In the genomic region with DNA sequence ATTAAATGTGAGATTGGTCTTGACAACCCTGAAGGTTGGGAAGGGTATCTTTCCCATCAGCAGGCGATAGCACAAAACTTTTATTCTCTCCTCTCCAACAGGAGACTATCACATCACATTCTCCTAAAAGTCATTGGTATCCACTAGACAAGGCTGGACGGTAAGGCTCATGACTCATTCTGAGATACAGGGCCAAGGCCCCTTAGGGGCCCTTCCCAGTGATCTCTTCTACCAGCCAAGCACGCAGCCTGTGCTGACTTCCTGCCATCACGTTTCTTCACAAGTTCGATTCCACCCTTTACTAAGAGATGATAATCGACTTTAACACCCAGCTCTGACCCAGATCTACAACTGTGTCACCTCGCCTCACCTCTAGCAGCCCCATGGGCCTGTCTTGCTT, we compare ENCODE assay signal across 16 mouse cellular contexts.
DNase-seq lines count a peak whose midpoint lies in the region; TF ChIP-seq lines count a peak whose summit lies in the region.
"Had no signal": no experiment of that assay in that cellular context is flagged by ENCODE, and none has a peak within 500 bp of the region (broad histone marks: within the 10 kb centered on the region; RNA-seq: fewer than 3 reads in every experiment).

No protein-coding gene starts in this region.

- no peak for TF ChIP-seq EP300 in CH12.LX (IDR thresholded peaks at IDR 0.05; ENCODE audit: low read length)

- no peak overlapping the region for H3K27ac ChIP-seq in CH12.LX (ENCODE audit: insufficient read depth, low read depth)
- H3K27ac ChIP-seq in midbrain, embryonic 10.5 days (replicated peaks) = no peak overlapping the region

- WGBS in midbrain, embryonic 10.5 days = 87% methylated on average over 7 of the region's 7 CpGs

- TF ChIP-seq RAD21 in CH12.LX (IDR thresholded peaks at IDR 0.05; ENCODE audit: low read depth, low read length) = no peak

- in situ Hi-C loops in CH12.LX (cut with MboI; ENCODE audit: low pct_ligation_motif_present, low pct_unique_long_range_greater_than_20kb, low sequenced_read_pairs) = loop anchor here (10.0 kb wide), 1 partner anchor 98 kb away; no protein-coding TSS in a partner anchor

- no peak for TF ChIP-seq POLR2A in CH12.LX (IDR thresholded peaks at IDR 0.05; ENCODE audit: low read depth, low read length)

- H3K4me1 ChIP-seq in CH12.LX (ENCODE audit: control insufficient read depth in 1 of 2, insufficient read depth in 2 of 2) = peaks cover 8 to 18% of the 10 kb centered on the region in 2 experiments; a peak in 3 of 4 replicates
- peaks cover 7% of the 10 kb centered on the region for H3K4me1 ChIP-seq in midbrain, embryonic 10.5 days

- no peaks in the 10 kb centered on the region for H3K79me2 ChIP-seq in CH12.LX (replicated peaks; ENCODE audit: control insufficient read depth, extremely low read depth, insufficient read depth, poor library complexity, severe bottlenecking)

- H3K4me2 ChIP-seq in CH12.LX (ENCODE audit: insufficient read depth, low read depth, poor library complexity, severe bottlenecking) = no peak overlapping the region

- no peak overlapping the region for H3K9ac ChIP-seq in CH12.LX (ENCODE audit: insufficient read depth, low read depth)

- H3K27me3 ChIP-seq in CH12.LX (replicated peaks) = no peaks in the 10 kb centered on the region
- no peaks in the 10 kb centered on the region; the same call in 1 of the 2 replicates for H3K27me3 ChIP-seq in midbrain, embryonic 10.5 days (ENCODE audit: low read depth, poor library complexity, severe bottlenecking)
- H3K27me3 ChIP-seq: Patski had no signal

- H3K36me3 ChIP-seq in CH12.LX (replicated peaks in 1 of 2; ENCODE audit: control insufficient read depth in 1 of 2, insufficient read depth in 1 of 2, low read length in 1 of 2) = no peaks in the 10 kb centered on the region
- no peaks in the 10 kb centered on the region for H3K36me3 ChIP-seq in midbrain, embryonic 10.5 days

- no peak overlapping the region for H3K4me3 ChIP-seq in CH12.LX (replicated peaks in 1 of 3; ENCODE audit: low read depth in 2 of 3, low read length in 2 of 3, poor library complexity in 1 of 3)
- H3K4me3 ChIP-seq in midbrain, embryonic 10.5 days = no peak overlapping the region

- TF ChIP-seq CTCF in CH12.LX (conservative IDR thresholded peaks at IDR 0.05 in 1 of 2, IDR thresholded peaks at IDR 0.05 in 1 of 2; ENCODE audit: low read depth in 2 of 2, low read length in 2 of 2) = no peak

- no peak for DNase-seq in CH12.LX (ENCODE audit: extremely low read depth)
- DNase-seq in midbrain, embryonic 10.5 days (ENCODE audit: low spot score) = no peak
- DNase-seq: adrenal gland, adult 2 months; adrenal gland, adult 8-10 months; adrenal gland, postnatal 10 days; adrenal gland, postnatal 14 days; adrenal gland, postnatal 25 days; adrenal gland, postnatal 36 days; B cell, adult 2 months; cerebellum, adult 11 months; cerebellum, adult 11-12 months; cerebellum, adult 18-20 months; cerebellum, adult 2 months; cerebellum, adult 8-10 months had no signal

- dilution Hi-C loops in CH12.LX (cut with MboI; ENCODE audit: extremely low pct_ligation_motif_present, extremely low pct_unique_long_range_greater_than_20kb, low sequenced_read_pairs) = no loop called here

- H3K9me3 ChIP-seq in CH12.LX (replicated peaks; ENCODE audit: low read length) = no peaks in the 10 kb centered on the region
- H3K9me3 ChIP-seq in midbrain, embryonic 10.5 days (replicated peaks) = no peaks in the 10 kb centered on the region
- H3K9me3 ChIP-seq: G1E had no signal

TF ChIP-seq in CH12.LX, 34 proteins besides CTCF, POLR2A, EP300 and RAD21:
- TF ChIP-seq ZMIZ1 (IDR thresholded peaks at IDR 0.05; ENCODE audit: low read depth, low read length) (no peak), IRF4 (IDR thresholded peaks at IDR 0.05; ENCODE audit: low read depth, low read length) (peak; percentile 69), GABPA (IDR thresholded peaks at IDR 0.05; ENCODE audit: insufficient replicate concordance, low read depth, low read length) (no peak), UBTF (IDR thresholded peaks at IDR 0.05; ENCODE audit: low read depth, low read length) (no peak), JUND (conservative IDR thresholded peaks at IDR 0.05; ENCODE audit: low read depth, low read length) (no peak), JUN (IDR thresholded peaks at IDR 0.05; ENCODE audit: insufficient read depth, low read depth, low read length) (peak; percentile 30; the same call in 1 of the 2 replicates), ETS1 (conservative IDR thresholded peaks at IDR 0.05; ENCODE audit: low read depth, low read length) (no peak), MXI1 (IDR thresholded peaks at IDR 0.05; ENCODE audit: low read depth, low read length) (no peak), CHD1 (IDR thresholded peaks at IDR 0.05; ENCODE audit: low read depth, low read length) (no peak), TCF12 (IDR thresholded peaks at IDR 0.05; ENCODE audit: low read depth, low read length) (peak; percentile 11; the same call in 1 of the 2 replicates), MEF2A (IDR thresholded peaks at IDR 0.05; ENCODE audit: borderline replicate concordance, low read depth, low read length) (no peak), KAT2A (IDR thresholded peaks at IDR 0.05; ENCODE audit: insufficient replicate concordance, low read length) (no peak), NRF1 (IDR thresholded peaks at IDR 0.05; ENCODE audit: low read depth, low read length) (no peak), POLR2AphosphoS2 (IDR thresholded peaks at IDR 0.05; ENCODE audit: low read depth, low read length) (no peak), ELF1 (IDR thresholded peaks at IDR 0.05; ENCODE audit: low read depth, low read length) (no peak), BHLHE40 (IDR thresholded peaks at IDR 0.05; ENCODE audit: low read depth, low read length) (peak; percentile 56), ZC3H11A (IDR thresholded peaks at IDR 0.05; ENCODE audit: low read depth, low read length) (no peak)
